Mouse (Mus musculus) common myeloid progenitor, adult 5-6 weeks (primary cell): ENCODE measurements around the gene Slc18b1. TPM values are rescaled to one million over a fixed set of nuclear protein-coding genes. Genes with fewer than 3 reads are reported as not detected.
"Not testable (repeated sequence)": the region's sequence is repeated elsewhere in the genome, so short reads cannot be mapped to it uniquely, and the experiment has no call there.

Experiments used
- ATAC-seq: replicated peaks from 2 replicates; pipeline ENCODE4 v1.8.0; 2016; ENCODE audit warnings: low read depth, mild to moderate bottlenecking, moderate TSS enrichment, inconsistent platforms; ENCODE audit not compliant: poor library complexity, severe bottlenecking
- total RNA-seq: library from RNA; stranded (forward); fragments of 200-1000, 187-1606 nt; gene quantifications from 2 replicates; pipeline ENCODE4 v1.2.3, GENCODE M21; 2017

Slc18b1 gene
- 0.44 and 0.64 TPM in 2 replicates for total RNA-seq

- ATAC-seq: peak; percentile 71
These were observed at the start of gene Slc18b1 for GRCm38 (mm10) chr10:23796551-23797503. Slc18b1 (plus strand) TSS chr10:23796986.

DNA sequence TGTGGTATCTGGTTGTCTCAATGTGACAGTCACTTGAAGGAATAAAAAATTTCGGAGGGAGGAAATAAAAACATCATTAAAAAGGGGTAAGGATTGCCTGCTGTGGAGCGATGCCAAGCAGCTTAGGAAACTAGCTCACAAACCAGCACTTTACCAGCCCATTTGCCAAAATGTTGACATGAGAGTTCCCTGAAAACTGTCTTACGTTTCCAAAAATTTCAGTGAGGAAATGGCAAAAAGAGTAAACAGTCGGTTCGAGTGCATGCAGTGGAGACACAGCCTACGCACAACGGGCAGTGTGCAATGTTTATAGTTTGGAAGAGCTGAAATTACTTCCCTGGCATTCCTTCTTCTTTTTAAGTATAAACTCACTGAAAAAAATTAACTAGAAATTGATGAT lies 42.6 kb upstream of the Slc18b1 start:
- no peak for ATAC-seq

GRCm38 (mm10) chr10:23777288-23777945 lies 19.4 kb upstream of the Slc18b1 start:
- 0 out of 2 replicates have a peak, but pooled peaks have one; percentile 15 for ATAC-seq

DNA sequence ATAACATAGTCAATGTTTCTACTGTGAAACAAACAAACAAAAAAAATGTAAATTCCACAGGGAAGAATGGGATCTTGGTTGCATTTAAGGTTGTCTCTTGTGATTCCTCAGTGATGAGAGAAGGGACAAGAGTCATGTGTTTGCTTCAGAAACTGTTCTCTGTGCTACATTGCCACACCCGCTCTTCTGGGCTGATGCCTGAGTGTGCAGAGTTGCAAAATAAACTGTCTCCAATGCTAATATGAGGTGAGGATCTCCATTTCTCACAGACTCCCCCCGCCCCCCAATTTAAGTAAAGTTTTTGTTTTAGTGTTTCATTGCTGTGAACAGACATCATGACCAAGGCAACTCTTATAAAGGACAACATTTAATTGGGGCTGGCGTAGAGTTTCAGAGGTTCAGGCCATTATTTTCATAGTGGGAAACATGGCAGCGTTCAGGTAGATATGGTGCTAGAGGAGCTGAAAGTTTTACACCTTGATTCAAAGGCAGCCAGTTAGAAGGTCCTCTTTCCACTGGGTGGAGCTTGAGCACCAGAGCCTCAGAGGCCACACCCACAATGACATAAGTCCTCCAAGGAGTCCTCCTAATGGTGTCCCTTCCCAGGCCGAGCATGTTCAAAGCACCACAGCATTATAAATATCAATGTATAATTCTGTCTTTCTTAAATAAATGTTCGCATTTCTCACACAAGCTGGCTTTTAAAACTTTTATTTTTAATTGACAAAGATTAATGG lies 16.1 kb upstream of the Slc18b1 start:
- peak; percentile 44; the same call in 1 of the 2 replicates for ATAC-seq

DNA sequence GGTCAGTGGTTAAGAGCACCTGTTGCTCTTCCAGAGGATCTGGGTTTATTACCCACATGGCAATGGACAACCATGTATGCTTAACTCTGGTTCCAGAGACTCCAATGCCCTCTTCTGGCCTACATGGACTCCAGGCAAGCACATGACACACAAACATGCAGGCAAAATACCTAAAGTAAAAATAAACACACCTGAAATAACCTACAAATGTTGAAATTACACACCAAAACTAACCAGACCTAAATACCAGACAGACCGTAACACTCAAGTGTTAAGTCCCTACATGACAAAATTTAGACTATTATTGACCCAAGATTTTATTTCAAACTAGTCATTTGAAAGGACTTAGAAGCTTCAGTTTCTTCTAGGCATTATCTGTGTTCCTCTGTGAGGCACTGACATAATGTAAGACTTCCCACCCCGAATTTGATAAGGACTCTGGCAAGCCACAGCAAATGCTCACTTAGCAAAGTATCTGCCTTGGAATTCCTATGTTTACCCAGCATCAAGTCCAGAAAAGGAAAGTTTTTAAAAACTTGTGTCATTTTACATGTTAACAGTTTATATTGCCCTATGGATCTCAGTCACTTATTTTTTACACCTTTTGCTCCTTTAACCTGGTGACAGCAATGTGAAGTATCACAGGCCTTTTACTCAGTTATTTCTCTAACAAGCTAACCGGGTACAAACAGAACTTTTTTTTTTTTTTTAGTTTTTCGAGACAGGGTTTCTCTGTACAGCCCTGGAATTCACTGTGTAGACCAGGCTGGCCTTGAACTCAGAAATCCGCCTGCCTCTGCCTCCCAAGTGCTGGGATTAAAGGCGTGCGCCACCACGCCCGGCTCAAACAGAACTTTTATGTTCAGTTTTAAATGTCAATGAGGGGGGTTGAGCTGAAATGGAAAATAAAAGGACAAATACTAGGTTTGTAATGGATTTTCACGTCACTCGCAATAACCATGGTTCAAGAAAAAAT lies 14.7 kb upstream of the Slc18b1 start:
- no peak for ATAC-seq

DNA sequence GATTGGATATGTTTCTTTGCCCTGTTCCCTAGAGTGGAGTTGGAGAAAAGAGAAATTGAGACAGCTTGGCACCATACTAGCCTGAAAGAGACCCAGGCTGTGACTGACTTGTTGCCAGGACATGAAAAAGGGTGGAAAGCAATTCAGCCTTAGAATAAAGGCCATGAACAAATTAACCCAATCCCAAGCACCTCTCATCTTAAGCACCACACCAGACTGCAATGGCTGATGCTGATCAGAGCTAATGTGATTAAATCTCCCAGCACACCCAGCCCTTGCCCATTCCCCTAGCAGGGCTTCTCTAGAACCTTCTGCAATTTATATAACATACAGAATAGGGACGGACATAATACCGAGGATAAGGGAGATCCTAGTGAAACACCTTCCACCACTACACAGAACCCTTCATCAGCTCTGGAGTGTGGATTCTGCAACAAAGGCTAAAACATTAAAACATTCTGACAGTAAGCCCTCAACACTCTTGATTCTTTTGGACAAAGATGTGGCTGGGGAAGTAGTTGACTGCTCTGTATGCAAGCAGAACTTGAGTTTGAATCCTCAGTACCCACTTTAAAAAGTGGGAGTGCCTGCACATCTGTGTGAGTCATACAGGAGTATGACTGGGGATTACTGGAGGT lies 13.8 kb upstream of the Slc18b1 start:
- ATAC-seq: no peak

GRCm38 (mm10) chr10:23783493-23783884 lies 13.3 kb upstream of the Slc18b1 start:
- no peak for ATAC-seq

DNA sequence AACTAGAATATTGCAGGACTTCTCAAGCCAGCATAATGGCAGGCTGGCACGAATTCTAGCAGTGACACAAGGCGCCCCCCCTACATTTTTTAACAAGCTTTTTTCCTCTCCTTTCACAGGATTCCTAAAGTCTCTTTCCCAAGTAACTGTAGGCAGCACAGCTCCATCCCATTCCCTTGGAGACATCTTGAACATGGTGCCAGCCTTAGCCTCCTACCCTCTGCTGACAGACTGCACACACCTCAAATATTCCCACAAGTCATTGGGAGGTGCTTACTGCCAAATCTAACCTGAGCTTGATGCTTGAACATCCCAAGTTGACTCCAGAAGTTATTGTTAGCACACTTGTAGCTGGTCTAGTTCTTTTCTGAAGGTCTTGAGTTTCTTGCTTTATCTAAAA lies 12.7 kb upstream of the Slc18b1 start:
- no peak for ATAC-seq

DNA sequence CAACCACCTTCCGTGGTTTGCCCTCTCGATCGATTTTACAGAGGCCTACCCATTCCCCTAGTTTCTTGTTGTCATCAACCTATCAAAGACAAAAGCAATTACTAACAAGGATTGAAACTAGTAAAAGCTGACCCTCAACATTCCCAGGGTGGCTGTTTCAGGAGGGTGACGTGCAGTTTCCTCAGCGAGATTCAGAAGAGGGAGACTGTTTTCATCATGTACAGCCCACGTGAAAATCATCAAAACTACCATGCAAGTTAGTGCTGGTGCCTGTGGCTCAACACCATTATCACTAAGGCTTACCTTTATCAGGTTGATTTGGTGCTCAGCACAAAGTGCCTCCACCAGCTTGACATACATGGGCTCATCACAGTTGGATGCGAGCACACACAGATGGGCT lies 11.2 kb upstream of the Slc18b1 start:
- ATAC-seq: not testable (repeated sequence)

GRCm38 (mm10) chr10:23786040-23786439 lies 10.7 kb upstream of the Slc18b1 start:
- ATAC-seq: no peak

GRCm38 (mm10) chr10:23786631-23787038 lies 10.2 kb upstream of the Slc18b1 start:
- not testable (repeated sequence) for ATAC-seq

- ATAC-seq: peak; percentile 91
These were observed 9.5 kb upstream of the Slc18b1 start, which contains the start of gene Rps12 for GRCm38 (mm10) chr10:23787062-23787821. Rps12 (minus strand) TSS chr10:23787275.

DNA sequence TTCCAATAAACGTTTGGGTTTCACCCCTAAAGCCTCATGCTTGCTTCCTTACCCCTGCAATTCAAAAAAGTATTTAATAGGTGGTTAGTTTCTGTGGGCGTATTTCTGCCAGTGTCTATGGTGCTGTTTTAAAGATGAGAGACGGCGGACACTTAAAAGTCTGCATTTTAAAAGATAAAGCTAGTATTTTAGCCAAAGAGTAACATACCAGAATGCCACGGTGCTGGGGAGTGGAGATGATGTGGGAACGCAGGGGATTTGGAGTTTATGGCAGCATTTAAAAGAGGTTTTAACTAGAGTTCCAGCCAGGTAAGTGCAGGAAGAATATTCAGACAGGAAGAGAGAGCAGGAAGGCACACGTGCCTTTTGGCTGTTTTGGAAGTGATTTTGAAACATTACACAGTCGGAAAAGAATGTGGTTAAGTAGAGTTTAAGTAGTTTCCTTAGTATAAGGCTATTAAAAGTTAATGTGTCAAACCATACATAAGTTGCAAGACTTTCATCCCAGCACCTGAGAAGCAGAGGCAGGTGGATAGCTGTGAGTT lies 8.7 kb upstream of the Slc18b1 start:
- ATAC-seq: no peak

GRCm38 (mm10) chr10:23795871-23796520 lies 790 bp upstream of the Slc18b1 start:
- ATAC-seq: no peak

- ATAC-seq: no peak
These were observed 820 bp downstream of the Slc18b1 start for GRCm38 (mm10) chr10:23797606-23798005.

DNA sequence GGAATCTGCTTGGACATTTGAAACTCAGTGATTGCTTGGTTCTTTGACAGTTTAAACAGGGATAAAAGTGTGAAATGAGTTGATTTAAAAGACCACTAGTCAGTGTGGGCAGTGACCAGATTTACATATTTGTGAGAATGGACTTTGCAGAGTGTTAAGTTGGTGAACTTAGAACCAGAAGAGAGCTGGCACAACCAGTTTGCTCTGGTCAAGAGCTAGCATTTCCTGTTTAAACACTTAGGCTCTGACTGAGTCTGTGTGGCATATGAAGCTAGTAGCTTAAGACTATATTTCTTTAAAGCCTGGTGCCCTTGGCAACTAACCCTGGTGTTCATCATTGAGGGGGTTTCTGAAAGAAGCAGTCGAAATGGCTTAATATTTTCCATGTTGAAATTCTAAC lies 1.4 kb downstream of the Slc18b1 start:
- ATAC-seq: no peak

- no peak for ATAC-seq
These were observed 3.1 kb downstream of the Slc18b1 start for GRCm38 (mm10) chr10:23799933-23800332.
